Mouse (Mus musculus): ENCODE results near the gene Olfr273.

GRCm38 (mm10) chr4:52811871-52812270 is 47.2 kb downstream of the Olfr273 start:
- TF ChIP-seq CTCF (IDR thresholded peaks at IDR 0.05; ENCODE audit: low read depth), result 0 out of 2 replicates have a peak, but pooled peaks have one; percentile 5
- no peak for TF ChIP-seq EP300 (IDR thresholded peaks at IDR 0.05; ENCODE audit: low read depth)

Measured in liver, postnatal 0 days (tissue).